In genomic region chr14:73385720-73386374, GRCm38 (mm10) we compare ENCODE assay signal across 8 mouse cellular contexts. TPM values are rescaled to one million over a fixed set of nuclear protein-coding genes. Genes with fewer than 3 reads are reported as not detected.
DNase-seq lines count a peak whose midpoint lies in the region; ATAC-seq and TF ChIP-seq lines count a peak whose summit lies in the region.

No protein-coding gene starts in this region.

- no peaks in the 10 kb centered on the region for H3K27me3 ChIP-seq in lung, embryonic 14.5 days (ENCODE audit: insufficient read depth, low read length)
- H3K27me3 ChIP-seq in intestine, postnatal 0 days (replicated peaks; ENCODE audit: control insufficient read depth, insufficient read depth, low read length), result no peaks in the 10 kb centered on the region
- no peaks in the 10 kb centered on the region for H3K27me3 ChIP-seq in neural tube, embryonic 14.5 days (ENCODE audit: control insufficient read depth, insufficient read depth, low read length)

- no peak for TF ChIP-seq CTCF in lung, embryonic 14.5 days (IDR thresholded peaks at IDR 0.05; ENCODE audit: low read depth)
- TF ChIP-seq CTCF in intestine, postnatal 0 days (IDR thresholded peaks at IDR 0.05; ENCODE audit: low read depth), result no peak

- DNase-seq in lung, embryonic 14.5 days, result no peak
- DNase-seq in lung, postnatal 25 days (ENCODE audit: low spot score), result no peak
- no peak for DNase-seq in frontal cortex, postnatal 36 days (ENCODE audit: low spot score in 2 of 2)
- no peak for DNase-seq in MN1 (ENCODE audit: low spot score)
- DNase-seq in kidney, postnatal 14 days, result no peak

- H3K27ac ChIP-seq in lung, embryonic 14.5 days (ENCODE audit: low read depth), result peak overlapping the region; percentile 97
- H3K27ac ChIP-seq in intestine, postnatal 0 days (ENCODE audit: low read depth, low read length), result peak overlapping the region; percentile 99
- no peak overlapping the region for H3K27ac ChIP-seq in neural tube, embryonic 14.5 days (ENCODE audit: low read depth, low read length)

- peaks cover 24% of the 10 kb centered on the region for H3K4me1 ChIP-seq in lung, embryonic 14.5 days (ENCODE audit: insufficient read depth)
- peaks cover 3% of the 10 kb centered on the region for H3K4me1 ChIP-seq in intestine, postnatal 0 days (replicated peaks; ENCODE audit: control insufficient read depth, insufficient read depth, low read length)
- peaks cover 30% of the 10 kb centered on the region for H3K4me1 ChIP-seq in neural tube, embryonic 14.5 days (ENCODE audit: control insufficient read depth, insufficient read depth, low read length)

- H3K9me3 ChIP-seq in lung, embryonic 14.5 days (ENCODE audit: low read depth, low read length), result no peaks in the 10 kb centered on the region
- H3K9me3 ChIP-seq in intestine, postnatal 0 days (ENCODE audit: control insufficient read depth), result no peaks in the 10 kb centered on the region
- H3K9me3 ChIP-seq in neural tube, embryonic 14.5 days (ENCODE audit: control insufficient read depth, low read length), result no peaks in the 10 kb centered on the region

- peaks cover 5% of the 10 kb centered on the region; the same call in 1 of the 2 replicates for H3K36me3 ChIP-seq in lung, embryonic 14.5 days (ENCODE audit: insufficient read depth)
- 0 out of 2 replicates have a peak, but pooled peaks cover 8% of the 10 kb centered on the region for H3K36me3 ChIP-seq in intestine, postnatal 0 days (ENCODE audit: control insufficient read depth, insufficient read depth)
- H3K36me3 ChIP-seq in neural tube, embryonic 14.5 days (ENCODE audit: control insufficient read depth, insufficient read depth, low read length), result no peaks in the 10 kb centered on the region

- peak overlapping the region; percentile 98 for H3K9ac ChIP-seq in lung, embryonic 14.5 days
- no peak overlapping the region for H3K9ac ChIP-seq in intestine, postnatal 0 days (ENCODE audit: low read depth, low read length)
- H3K9ac ChIP-seq in neural tube, embryonic 14.5 days (replicated peaks; ENCODE audit: low read depth, low read length), result no peak overlapping the region

- peak; percentile 13; the same call in 1 of the 2 replicates for ATAC-seq in lung, embryonic 14.5 days (ENCODE audit: insufficient read depth)
- ATAC-seq in erythroblast, adult 5-6 weeks (replicated peaks; ENCODE audit: low FRiP score, poor library complexity, severe bottlenecking), result peak; percentile 58
- ATAC-seq in intestine, postnatal 0 days, result peak; percentile 53
- ATAC-seq in neural tube, embryonic 14.5 days (ENCODE audit: low read depth), result peak; percentile 23; the same call in 1 of the 2 replicates

- peak overlapping the region; percentile 97; the same call in 1 of the 2 replicates for H3K4me3 ChIP-seq in lung, embryonic 14.5 days (ENCODE audit: low read depth, low read length)
- peak overlapping the region; percentile 97; the same call in 1 of the 2 replicates for H3K4me3 ChIP-seq in intestine, postnatal 0 days (ENCODE audit: low read depth, low read length)
- H3K4me3 ChIP-seq in neural tube, embryonic 14.5 days (ENCODE audit: low read depth, low read length), result peak overlapping the region; percentile 97; the same call in 1 of the 2 replicates

- WGBS in lung, embryonic 14.5 days, result 79% methylated on average over 2 of the region's 2 CpGs
- WGBS in intestine, postnatal 0 days, result 79% methylated on average over 2 of the region's 2 CpGs
- WGBS in neural tube, embryonic 14.5 days, result 90% methylated on average over 2 of the region's 2 CpGs

- H3K4me2 ChIP-seq in lung, embryonic 14.5 days, result peak overlapping the region; percentile 79
- peak overlapping the region; percentile 70 for H3K4me2 ChIP-seq in intestine, postnatal 0 days (replicated peaks; ENCODE audit: low read depth)
- H3K4me2 ChIP-seq in neural tube, embryonic 14.5 days (ENCODE audit: low read depth, low read length), result peak overlapping the region; percentile 56; the same call in 1 of the 2 replicates

RNA-seq across cellular contexts. Expression of gene Itm2b, which starts 0.8 kb away (rescaled TPM):
- polyA plus RNA-seq in lung, embryonic 14.5 days (2014; fragmentation: Nextera tagmentation; extraction: Ambion mirVana), result 630 and 663 TPM in 2 replicates
- 663 and 726 TPM in 2 replicates for total RNA-seq in erythroblast, adult 5-6 weeks (2015; ENCODE audit: low replicate concordance)
- 538 and 746 TPM in 2 replicates for total RNA-seq in erythroblast, adult 5-6 weeks (2017; ENCODE audit: low replicate concordance)
- 1,587 and 1,596 TPM in 2 replicates for polyA plus RNA-seq in intestine, postnatal 0 days (2015; fragmentation: Nextera tagmentation; extraction: Ambion mirVana)
- polyA plus RNA-seq in neural tube, embryonic 14.5 days (2014; fragmentation: Nextera tagmentation; extraction: Ambion mirVana), result 720 and 814 TPM in 2 replicates
